Mouse (Mus musculus) ES-Bruce4 (cell line): ENCODE measurements around the gene Hist1h2bk. TPM values are rescaled to one million over a fixed set of nuclear protein-coding genes. Genes with fewer than 3 reads are reported as not detected.
A peak's percentile ranks its signal among the peaks of the same experiment; 100 is the strongest.

Source experiments
- H3K27ac ChIP-seq: 2 replicates; pipeline ENCODE4 v1.5.1; 2012; ENCODE audit warnings: low read length, inconsistent platforms; ENCODE audit not compliant: insufficient read depth
- H3K27me3 ChIP-seq: 2 replicates; pipeline ENCODE4 v1.6.1; 2012; ENCODE audit warnings: mild to moderate bottlenecking, low read length, inconsistent platforms; ENCODE audit not compliant: control insufficient read depth, poor library complexity, insufficient read depth, severe bottlenecking
- H3K36me3 ChIP-seq: 2 replicates; pipeline ENCODE4 v1.6.1; 2012; ENCODE audit warnings: inconsistent platforms, mild to moderate bottlenecking, low read length, moderate library complexity; ENCODE audit not compliant: control insufficient read depth, poor library complexity, insufficient read depth, severe bottlenecking
- H3K4me1 ChIP-seq: one replicate; pipeline ENCODE4 v1.8.1; 2011; ENCODE audit warnings: low read length; ENCODE audit not compliant: control insufficient read depth, insufficient read depth
- H3K4me3 ChIP-seq: 2 replicates; pipeline ENCODE4 v1.5.1; 2011; ENCODE audit warnings: low read depth, mild to moderate bottlenecking, low read length
- H3K9ac ChIP-seq: 2 replicates; pipeline ENCODE4 v1.6.1; 2012; ENCODE audit warnings: low read depth, mild to moderate bottlenecking, inconsistent platforms; ENCODE audit not compliant: poor library complexity, severe bottlenecking
- H3K9me3 ChIP-seq: replicated peaks from 2 replicates; pipeline ENCODE4 v1.6.1; 2012; ENCODE audit warnings: mild to moderate bottlenecking, low read length, inconsistent platforms; ENCODE audit not compliant: control insufficient read depth, poor library complexity, insufficient read depth, severe bottlenecking
- CTCF ChIP-seq: IDR thresholded peaks from one replicate; pipeline ENCODE4 v1.8.1; 2011; ENCODE audit warnings: low read depth, low read length
- EP300 ChIP-seq: IDR thresholded peaks from 2 replicates; pipeline ENCODE4 v1.6.1; 2011; ENCODE audit warnings: low read depth, low read length; ENCODE audit not compliant: insufficient read depth
- POLR2A ChIP-seq: IDR thresholded peaks from one replicate; pipeline ENCODE4 v1.8.1; 2011; ENCODE audit warnings: low read length; ENCODE audit not compliant: insufficient read depth
- polyA plus RNA-seq: library from polyadenylated mRNA; stranded (reverse); fragments of >200 nt; gene quantifications from 2 replicates; pipeline ENCODE4 v1.2.4, GENCODE M21; 2011; ENCODE audit warnings: low read depth; ENCODE audit not compliant: missing spikeins, insufficient read depth, insufficient read length

The Hist1h2bk gene
- polyA plus RNA-seq, 1 experiment = 54.4 TPM

- Histone ChIP-seq H3K9me3 (no peaks in the 10 kb centered on the region), H3K27me3 (peaks cover 9% of the 10 kb centered on the region), H3K36me3 (no peaks in the 10 kb centered on the region), H3K4me1 (peaks cover 2% of the 10 kb centered on the region), H3K27ac (no peak overlapping the region), H3K9ac (peak overlapping the region; percentile 46), H3K4me3 (peak overlapping the region; percentile 75)
- no peak for TF ChIP-seq CTCF
- TF ChIP-seq EP300 = no peak
- no peak for TF ChIP-seq POLR2A
Observed at GRCm38 (mm10) chr13:21996101-21996839, 39.4 kb upstream of the Hist1h2bk start.

DNA sequence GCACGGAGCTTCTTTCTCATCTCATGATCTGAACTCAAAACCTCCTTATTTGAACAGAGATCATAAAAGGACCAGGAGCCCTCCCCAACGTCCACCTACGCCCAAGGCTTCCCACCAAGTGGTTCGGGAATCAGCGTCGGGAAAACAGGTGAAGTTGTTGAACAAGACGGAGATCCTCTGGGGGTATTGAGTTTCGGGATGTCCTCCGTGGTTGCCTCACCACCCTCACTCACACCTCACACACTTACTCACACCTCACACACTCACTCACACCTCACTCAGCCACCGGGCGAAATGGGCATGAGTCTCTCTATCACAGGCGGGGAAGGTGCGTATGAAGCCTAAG is 38.9 kb upstream of the Hist1h2bk start:
- Histone ChIP-seq H3K9ac (peak overlapping the region; percentile 46), H3K4me3 (peak overlapping the region; percentile 75), H3K4me1 (peaks cover 2% of the 10 kb centered on the region), H3K27ac (no peak overlapping the region), H3K36me3 (no peaks in the 10 kb centered on the region), H3K9me3 (no peaks in the 10 kb centered on the region), H3K27me3 (peaks cover 9% of the 10 kb centered on the region)
- TF ChIP-seq CTCF (no peak), EP300 (no peak), POLR2A (no peak)

DNA sequence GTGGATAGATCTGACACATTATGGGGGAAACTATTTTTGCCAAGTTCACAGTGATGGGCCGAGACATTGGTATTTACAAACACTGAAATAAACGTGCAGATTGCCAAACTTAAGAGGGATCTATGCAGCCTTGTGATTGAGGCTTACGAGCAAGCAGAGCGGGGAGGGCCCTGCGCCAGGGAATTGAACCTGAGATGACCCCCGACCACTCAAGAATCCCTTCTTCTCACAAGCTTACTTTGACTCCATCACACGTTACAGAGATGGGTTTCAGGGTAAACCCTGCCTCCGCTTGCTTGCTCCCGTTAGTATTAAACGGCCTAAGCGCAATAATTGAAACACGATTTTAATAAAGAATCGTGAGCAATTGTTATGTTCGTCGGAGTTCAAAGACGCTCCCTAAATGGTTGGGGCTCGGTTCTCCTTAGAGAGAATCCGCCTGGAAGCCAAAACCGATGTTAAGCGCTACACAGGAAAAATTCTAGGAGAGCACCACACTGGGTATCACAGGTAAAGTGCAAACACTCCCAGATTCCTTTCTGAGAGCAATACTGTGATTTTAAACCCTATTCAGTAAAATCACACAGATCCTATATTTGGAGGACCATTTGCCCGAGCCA is 38.4 kb upstream of the Hist1h2bk start:
- TF ChIP-seq EP300 = no peak
- H3K27ac ChIP-seq = no peak overlapping the region
- peak overlapping the region; percentile 75 for H3K4me3 ChIP-seq
- H3K4me1 ChIP-seq = peaks cover 2% of the 10 kb centered on the region
- H3K9ac ChIP-seq = peak overlapping the region; percentile 46; the same call in 1 of the 2 replicates
- no peaks in the 10 kb centered on the region for H3K9me3 ChIP-seq
- H3K36me3 ChIP-seq = no peaks in the 10 kb centered on the region
- H3K27me3 ChIP-seq = peaks cover 9% of the 10 kb centered on the region

GRCm38 (mm10) chr13:21997821-21998220 is 37.8 kb upstream of the Hist1h2bk start:
- H3K4me3 ChIP-seq = no peak overlapping the region
- 0 out of 2 replicates have a peak overlapping the region, but pooled peaks have one; percentile 46 for H3K9ac ChIP-seq

DNA sequence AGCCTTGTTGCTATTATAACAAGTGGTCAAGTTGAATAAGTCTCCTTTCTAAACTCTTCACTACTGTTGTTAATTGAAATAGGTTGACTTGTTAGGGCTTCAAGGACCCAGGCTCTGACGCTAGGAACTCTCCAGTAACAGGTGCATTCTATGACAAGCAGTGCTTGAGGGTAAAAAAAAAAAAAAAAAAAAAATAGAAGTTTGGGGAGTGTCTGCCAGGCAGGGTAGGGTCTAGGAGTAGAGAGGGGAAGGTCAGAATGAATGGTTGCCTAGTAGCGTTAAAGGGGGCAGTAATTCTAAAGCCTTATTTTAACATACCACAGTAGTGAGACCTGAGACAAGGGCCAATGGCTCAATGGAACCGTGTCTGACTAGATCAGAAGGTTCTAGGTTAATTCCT is 37.3 kb upstream of the Hist1h2bk start:
- Histone ChIP-seq H3K27ac (no peak overlapping the region), H3K27me3 (peaks cover 9% of the 10 kb centered on the region), H3K4me1 (no peaks in the 10 kb centered on the region), H3K9ac (no peak overlapping the region), H3K36me3 (no peaks in the 10 kb centered on the region), H3K9me3 (no peaks in the 10 kb centered on the region), H3K4me3 (no peak overlapping the region)
- no peak for TF ChIP-seq CTCF
- TF ChIP-seq EP300 = no peak
- no peak for TF ChIP-seq POLR2A

More at GRCm38 (mm10) chr13:21997821-21998220, 37.8 kb upstream of the Hist1h2bk start:
- no peak overlapping the region for H3K27ac ChIP-seq
- H3K36me3 ChIP-seq = no peaks in the 10 kb centered on the region
- H3K4me1 ChIP-seq = peaks cover 2% of the 10 kb centered on the region
- TF ChIP-seq POLR2A (no peak), CTCF (no peak), EP300 (no peak)
- H3K9me3 ChIP-seq = no peaks in the 10 kb centered on the region
- peaks cover 9% of the 10 kb centered on the region for H3K27me3 ChIP-seq

GRCm38 (mm10) chr13:21999147-21999546 is 36.5 kb upstream of the Hist1h2bk start:
- Histone ChIP-seq H3K27ac (no peak overlapping the region), H3K36me3 (no peaks in the 10 kb centered on the region), H3K4me1 (no peaks in the 10 kb centered on the region), H3K9ac (no peak overlapping the region), H3K4me3 (no peak overlapping the region), H3K27me3 (peaks cover 9% of the 10 kb centered on the region), H3K9me3 (no peaks in the 10 kb centered on the region)
- TF ChIP-seq CTCF (no peak), EP300 (no peak), POLR2A (no peak)
